Mouse (Mus musculus) lung, adult 18-20 months (tissue): ENCODE data around the gene Dmbt1.
A peak's percentile ranks its signal among the peaks of the same experiment; 100 is the strongest.
"Not testable (repeated sequence)": the region's sequence is repeated elsewhere in the genome, so short reads cannot be mapped to it uniquely, and the experiment has no call there.

ENCODE experiments used
- DNase-seq, 2 experiments: peaks; one replicate each; pipeline ENCODE4 v3.0.0; 2022; ENCODE audit warnings: mixed read lengths in 2 of 2

Dmbt1 gene

DNA sequence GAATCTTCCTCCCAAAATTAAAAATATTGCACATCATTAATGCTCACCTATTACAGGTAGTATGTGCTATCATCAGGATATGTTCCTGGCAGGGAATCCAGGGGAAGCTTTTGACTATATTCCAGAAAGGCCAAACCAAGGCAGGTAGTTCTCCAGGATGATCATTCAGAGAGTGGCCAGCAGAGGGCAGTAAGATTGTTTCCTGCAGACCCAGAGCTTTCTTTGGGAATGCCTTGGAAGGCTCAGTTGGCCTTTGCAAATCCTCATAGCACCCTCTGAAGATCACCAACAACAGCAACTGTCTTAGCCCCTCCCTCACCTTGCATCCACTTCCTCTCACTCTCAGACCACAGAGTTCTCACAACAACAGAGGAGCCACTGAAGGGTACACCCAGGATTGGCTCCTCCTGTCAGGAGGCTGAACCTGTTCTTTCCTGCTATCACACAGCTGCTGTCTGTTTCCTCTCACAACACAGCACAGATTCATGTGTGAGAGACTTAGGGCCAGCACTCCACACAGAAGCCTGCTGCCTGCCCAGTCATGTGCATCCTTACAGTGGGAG, 23.0 kb downstream of the Dmbt1 start:
- DNase-seq = no peak

DNA sequence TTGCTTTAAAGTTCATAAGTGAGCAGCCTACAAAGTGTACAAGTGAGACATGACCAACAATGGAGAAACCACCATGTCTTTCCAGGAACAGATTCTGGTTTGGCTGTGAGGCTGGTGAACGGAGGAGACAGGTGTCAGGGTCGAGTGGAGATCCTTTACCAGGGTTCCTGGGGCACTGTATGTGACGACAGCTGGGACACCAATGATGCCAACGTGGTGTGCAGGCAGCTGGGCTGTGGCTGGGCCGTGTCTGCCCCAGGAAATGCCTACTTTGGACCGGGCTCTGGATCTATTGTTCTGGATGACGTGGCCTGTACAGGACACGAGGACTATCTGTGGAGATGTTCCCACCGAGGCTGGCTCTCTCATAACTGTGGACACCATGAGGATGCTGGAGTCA, 26.1 kb downstream of the Dmbt1 start:
- not testable (repeated sequence) for DNase-seq

GRCm38 (mm10) chr7:131059808-131060207, 28.0 kb downstream of the Dmbt1 start:
- DNase-seq = not testable (repeated sequence)

GRCm38 (mm10) chr7:131062541-131062940, 30.7 kb downstream of the Dmbt1 start:
- DNase-seq = no peak

GRCm38 (mm10) chr7:131068191-131068590, 36.3 kb downstream of the Dmbt1 start:
- DNase-seq = peak in 1 of 2 experiments; percentile 18

- DNase-seq = not testable (repeated sequence)
Observed at GRCm38 (mm10) chr7:131073476-131073875, 41.6 kb downstream of the Dmbt1 start.

- DNase-seq = not testable (repeated sequence)
Observed at GRCm38 (mm10) chr7:131074098-131074497, 42.2 kb downstream of the Dmbt1 start.

- peak in 1 of 2 experiments; percentile 10 for DNase-seq
Observed at GRCm38 (mm10) chr7:131075956-131076355, 44.1 kb downstream of the Dmbt1 start.

GRCm38 (mm10) chr7:131082403-131082802, 50.5 kb downstream of the Dmbt1 start:
- DNase-seq = not testable (repeated sequence)

- DNase-seq = peak; percentile 11 to 45
Observed at GRCm38 (mm10) chr7:131112486-131112885, 80.6 kb downstream of the Dmbt1 start.

DNA sequence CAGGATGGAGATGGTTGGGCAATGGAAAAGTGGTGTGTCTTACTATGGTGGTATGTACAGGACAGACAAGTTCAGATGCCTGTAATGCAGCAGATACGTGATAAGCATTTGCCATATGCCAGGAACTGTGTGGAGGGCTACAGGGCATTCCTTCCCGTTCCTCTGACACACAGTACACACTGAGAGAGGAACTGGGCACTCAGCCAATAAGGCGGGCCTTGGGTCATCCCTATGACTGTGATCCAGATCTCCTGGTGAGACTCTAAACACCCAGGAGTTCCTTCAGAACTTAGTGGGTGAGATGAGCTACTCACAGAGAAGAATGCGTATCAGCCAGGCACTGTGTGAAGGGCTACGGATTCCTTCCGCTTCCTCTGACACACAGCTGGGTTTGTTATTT, 81.8 kb downstream of the Dmbt1 start:
- peak; percentile 5 to 30 for DNase-seq

GRCm38 (mm10) chr7:131114434-131114833, 82.6 kb downstream of the Dmbt1 start:
- no peak for DNase-seq

DNA sequence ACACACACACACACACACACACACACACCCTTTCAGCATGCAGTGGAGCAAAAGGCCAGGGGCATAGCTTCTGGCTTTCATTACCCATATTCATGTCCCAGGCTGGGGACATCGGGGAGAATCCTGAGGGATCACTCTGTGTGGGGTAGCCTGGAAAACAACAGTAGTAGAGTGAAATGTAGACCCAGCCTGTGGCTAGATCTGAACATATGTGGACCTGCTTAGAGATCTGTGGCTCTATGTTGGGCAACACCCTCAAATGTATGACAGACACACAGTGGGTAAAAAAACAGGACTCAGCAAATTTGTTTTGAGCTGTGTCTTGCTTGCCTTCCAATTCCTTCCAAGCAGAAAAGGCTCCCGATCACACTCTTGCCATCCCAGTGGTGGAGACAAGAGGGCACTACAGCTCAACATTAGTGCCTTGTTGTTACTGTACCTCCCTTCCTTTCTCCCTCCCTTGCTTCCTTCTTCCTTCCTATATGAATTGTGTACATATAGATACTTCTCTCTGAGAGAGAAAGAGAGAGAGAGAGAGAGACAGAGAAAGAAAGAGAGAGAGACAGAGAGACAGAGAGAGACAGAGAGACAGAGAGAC, 90.5 kb downstream of the Dmbt1 start:
- no peak for DNase-seq

- no peak for DNase-seq
Observed at GRCm38 (mm10) chr7:131130021-131130420, 98.2 kb downstream of the Dmbt1 start.

GRCm38 (mm10) chr7:131133181-131133580, 101.3 kb downstream of the Dmbt1 start:
- DNase-seq = no peak

DNA sequence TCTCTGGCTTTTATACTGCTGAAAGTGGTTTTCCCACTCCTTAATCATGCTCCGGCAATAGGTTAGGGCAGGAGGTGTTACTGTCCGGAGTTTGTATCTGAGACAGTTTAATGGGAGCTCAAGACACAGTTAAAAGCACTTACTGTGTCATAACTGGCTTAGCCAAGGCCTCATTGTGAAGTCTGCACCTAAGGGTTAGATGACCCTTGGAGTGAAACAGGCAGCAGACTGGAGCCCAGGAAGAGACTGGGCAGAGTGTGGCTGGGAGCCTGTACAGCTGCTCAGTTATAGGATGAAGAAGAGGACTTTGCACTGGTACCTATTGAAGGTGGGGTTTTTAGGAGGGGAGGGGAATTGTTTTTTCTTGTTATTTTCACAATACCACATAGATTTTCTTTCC, 114.4 kb downstream of the Dmbt1 start, which contains the start of gene 4933402N03Rik:
Gene 4933402N03Rik (minus strand): TSS at position 101 of the 400 bp plus-strand sequence.
- no peak for DNase-seq

DNA sequence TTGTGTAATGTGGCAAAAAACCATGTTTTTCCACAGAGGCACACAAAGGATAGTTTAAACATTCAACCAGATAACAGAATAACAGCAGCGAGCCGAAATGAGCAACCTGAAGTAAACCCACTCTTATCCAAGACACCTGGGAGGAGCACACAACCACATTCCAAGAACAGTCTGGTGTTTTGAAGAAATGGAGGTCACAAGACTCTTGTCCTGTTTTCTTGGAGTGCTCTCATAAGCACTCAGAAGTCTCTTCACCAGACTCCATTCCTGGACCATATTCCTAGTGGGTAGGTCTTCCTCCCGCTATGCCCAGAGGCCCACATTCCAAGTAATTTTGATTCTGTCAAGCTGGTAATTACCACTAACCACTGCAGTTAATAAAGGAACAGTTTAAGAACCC, 118.3 kb downstream of the Dmbt1 start:
- no peak for DNase-seq

DNA sequence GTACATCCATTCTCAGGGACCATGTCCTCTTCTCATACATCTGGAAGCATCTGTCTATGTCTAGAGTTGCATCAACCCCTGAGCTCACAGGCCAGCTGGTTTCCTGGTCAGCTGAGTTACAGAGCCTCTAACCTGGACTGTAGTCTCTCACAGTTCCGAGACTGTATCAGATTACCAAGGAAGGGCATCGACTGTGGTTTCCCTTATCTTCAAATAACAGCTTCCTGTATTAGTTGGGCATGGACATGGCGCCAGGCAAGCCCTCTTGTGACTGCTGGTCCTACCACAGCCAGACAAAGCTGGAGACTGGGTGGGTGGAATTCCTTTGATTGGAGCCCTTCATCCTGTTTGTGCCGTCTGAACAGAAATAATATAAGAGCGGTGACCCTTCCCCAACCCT, 121.2 kb downstream of the Dmbt1 start:
- peak in 1 of 2 experiments; percentile 5 for DNase-seq

DNA sequence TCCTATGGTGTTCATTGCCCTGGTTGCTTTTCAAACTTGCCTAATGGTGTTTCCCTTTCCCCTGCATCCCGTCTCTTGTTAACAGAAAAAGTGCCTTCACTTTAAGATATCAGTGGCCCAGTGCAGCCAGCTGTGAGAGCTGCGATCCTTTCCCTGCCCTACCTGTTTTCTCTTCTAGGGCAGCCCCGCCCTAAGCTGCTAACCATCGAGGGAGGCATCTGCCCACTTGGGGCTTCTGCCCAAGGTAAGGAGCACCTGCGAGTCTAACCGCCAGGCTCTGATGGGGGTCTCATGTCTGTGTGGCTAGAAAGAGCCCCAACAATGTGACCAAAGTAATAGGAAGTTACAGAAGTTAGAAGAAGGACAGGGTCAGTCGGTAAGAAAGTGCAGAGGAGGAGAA, 130.4 kb downstream of the Dmbt1 start:
- DNase-seq = no peak

- DNase-seq = no peak
Observed at GRCm38 (mm10) chr7:131167771-131168170, 135.9 kb downstream of the Dmbt1 start.

DNA sequence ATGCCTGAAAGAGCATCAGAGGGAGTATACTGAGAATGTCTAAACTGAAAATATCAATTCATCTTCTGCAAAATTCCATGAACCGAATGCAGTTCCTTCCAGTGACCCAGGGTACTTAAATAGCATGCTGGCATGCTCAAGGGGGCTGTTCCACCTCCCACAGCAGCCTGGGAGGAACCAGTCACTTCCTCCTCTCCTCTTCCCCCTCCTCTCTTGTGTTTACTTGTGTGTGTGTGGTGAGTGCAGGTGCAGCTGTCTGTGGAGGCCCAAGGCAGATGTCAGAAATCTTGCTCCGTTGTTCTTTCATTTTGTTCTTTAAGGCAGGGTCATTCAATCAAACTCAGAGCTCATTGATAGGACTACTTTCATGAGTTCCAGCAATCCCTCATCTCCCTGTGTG, 137.2 kb downstream of the Dmbt1 start:
- DNase-seq = no peak
